ENCODE assay signal across 7 mouse cellular contexts in the genomic region with DNA sequence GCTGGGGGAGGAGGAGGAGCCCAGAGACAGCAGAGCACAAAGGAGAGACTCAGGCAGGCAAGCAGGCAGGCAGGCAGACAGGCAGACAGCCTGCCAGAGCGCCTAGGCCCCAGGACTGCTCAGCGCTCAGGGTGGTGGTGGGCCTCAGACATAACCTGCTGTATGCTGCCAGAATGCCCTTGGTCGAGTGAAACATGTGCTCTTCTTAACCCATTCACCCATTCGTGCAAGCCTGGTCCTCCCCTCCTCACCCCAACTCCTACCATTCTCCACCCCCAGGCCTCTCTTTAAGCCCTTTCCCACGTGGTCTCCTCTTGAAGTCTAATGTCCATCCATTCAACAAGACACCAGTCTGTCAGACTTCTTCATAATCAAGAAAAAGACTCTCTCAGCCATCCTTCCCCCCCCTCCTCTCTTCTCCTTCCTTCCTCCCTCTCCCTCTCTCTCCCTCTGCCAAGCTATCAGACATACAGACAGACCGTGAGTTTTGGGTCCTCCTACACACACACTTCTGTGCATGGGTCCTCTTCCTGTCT. TPM values are rescaled to one million over a fixed set of nuclear protein-coding genes. Genes with fewer than 3 reads are reported as not detected.
DNase-seq lines count a peak whose midpoint lies in the region; ATAC-seq and TF ChIP-seq lines count a peak whose summit lies in the region.

No protein-coding gene starts in this region.

- H3K27ac ChIP-seq in embryonic facial prominence, embryonic 11.5 days (replicated peaks; ENCODE audit: low read depth, low read length): peak overlapping the region; percentile 92
- peak overlapping the region; percentile 85 for H3K27ac ChIP-seq in hindbrain, embryonic 16.5 days (ENCODE audit: low read depth, low read length)
- H3K27ac ChIP-seq in limb, embryonic 14.5 days (replicated peaks; ENCODE audit: low read depth, low read length): peak overlapping the region; percentile 90
- H3K27ac ChIP-seq in neural tube, embryonic 12.5 days: peak overlapping the region; percentile 96

- H3K9ac ChIP-seq in embryonic facial prominence, embryonic 11.5 days (replicated peaks; ENCODE audit: low read length): peak overlapping the region; percentile 66
- H3K9ac ChIP-seq in hindbrain, embryonic 16.5 days (ENCODE audit: low read depth, low read length): peak overlapping the region; percentile 70
- peak overlapping the region; percentile 53 for H3K9ac ChIP-seq in limb, embryonic 14.5 days (ENCODE audit: low read depth, low read length, severe bottlenecking)
- peak overlapping the region; percentile 70 for H3K9ac ChIP-seq in neural tube, embryonic 12.5 days

- H3K4me3 ChIP-seq in embryonic facial prominence, embryonic 11.5 days (ENCODE audit: low read depth, low read length): peak overlapping the region; percentile 28
- H3K4me3 ChIP-seq in hindbrain, embryonic 16.5 days (ENCODE audit: low read length): peak overlapping the region; percentile 41
- peak overlapping the region; percentile 78 for H3K4me3 ChIP-seq in limb, embryonic 14.5 days (replicated peaks; ENCODE audit: low read length)
- peak overlapping the region; percentile 32 for H3K4me3 ChIP-seq in neural tube, embryonic 12.5 days

- no peaks in the 10 kb centered on the region for H3K27me3 ChIP-seq in embryonic facial prominence, embryonic 11.5 days (ENCODE audit: control insufficient read depth, insufficient read depth, low read length)
- no peaks in the 10 kb centered on the region for H3K27me3 ChIP-seq in hindbrain, embryonic 16.5 days (replicated peaks; ENCODE audit: control insufficient read depth, insufficient read depth, low read length)
- H3K27me3 ChIP-seq in limb, embryonic 14.5 days (ENCODE audit: control insufficient read depth, insufficient read depth, low read length): no peaks in the 10 kb centered on the region
- H3K27me3 ChIP-seq in neural tube, embryonic 12.5 days (replicated peaks): no peaks in the 10 kb centered on the region

- DNase-seq in A20 (ENCODE audit: low read depth, low spot score): peak; percentile 74
- peak; percentile 72 for DNase-seq in ES-CJ7 (ENCODE audit: low read depth, low spot score)
- DNase-seq in embryonic facial prominence, embryonic 11.5 days (ENCODE audit: low spot score): peak; percentile 73
- DNase-seq in limb, embryonic 14.5 days (ENCODE audit: low spot score): no peak
- DNase-seq in gastrocnemius, postnatal 36 days: no peak

- H3K4me1 ChIP-seq in embryonic facial prominence, embryonic 11.5 days (ENCODE audit: control insufficient read depth, insufficient read depth, low read length): peaks cover 12% of the 10 kb centered on the region
- H3K4me1 ChIP-seq in hindbrain, embryonic 16.5 days (ENCODE audit: control insufficient read depth, insufficient read depth, low read depth, low read length): peaks cover 65% of the 10 kb centered on the region
- peaks cover 68% of the 10 kb centered on the region for H3K4me1 ChIP-seq in limb, embryonic 14.5 days (ENCODE audit: control insufficient read depth, insufficient read depth, low read length)
- peaks cover 66% of the 10 kb centered on the region for H3K4me1 ChIP-seq in neural tube, embryonic 12.5 days

- WGBS in embryonic facial prominence, embryonic 11.5 days: 4% methylated on average over 6 of the region's 6 CpGs
- 2% methylated on average over 6 of the region's 6 CpGs for WGBS in hindbrain, embryonic 16.5 days
- WGBS in limb, embryonic 14.5 days: 5% methylated on average over 6 of the region's 6 CpGs
- 7% methylated on average over 6 of the region's 6 CpGs for WGBS in neural tube, embryonic 12.5 days

- no peaks in the 10 kb centered on the region for H3K36me3 ChIP-seq in embryonic facial prominence, embryonic 11.5 days (replicated peaks; ENCODE audit: control insufficient read depth, insufficient read depth, low read depth, low read length)
- no peaks in the 10 kb centered on the region for H3K36me3 ChIP-seq in hindbrain, embryonic 16.5 days (ENCODE audit: control insufficient read depth, insufficient read depth, low read length)
- H3K36me3 ChIP-seq in limb, embryonic 14.5 days (ENCODE audit: control insufficient read depth, insufficient read depth, low read length): peaks cover 2% of the 10 kb centered on the region; the same call in 1 of the 2 replicates
- no peaks in the 10 kb centered on the region for H3K36me3 ChIP-seq in neural tube, embryonic 12.5 days

- TF ChIP-seq POLR2A in limb, embryonic 14.5 days (IDR thresholded peaks at IDR 0.05; ENCODE audit: borderline replicate concordance, extremely low read depth, insufficient read depth, insufficient read length): no peak

- no peaks in the 10 kb centered on the region for H3K9me3 ChIP-seq in embryonic facial prominence, embryonic 11.5 days (replicated peaks; ENCODE audit: control insufficient read depth, low read length)
- no peaks in the 10 kb centered on the region for H3K9me3 ChIP-seq in hindbrain, embryonic 16.5 days (ENCODE audit: control insufficient read depth, low read length)
- no peaks in the 10 kb centered on the region for H3K9me3 ChIP-seq in limb, embryonic 14.5 days (ENCODE audit: control insufficient read depth, low read length)
- no peaks in the 10 kb centered on the region for H3K9me3 ChIP-seq in neural tube, embryonic 12.5 days

- H3K4me2 ChIP-seq in embryonic facial prominence, embryonic 11.5 days (ENCODE audit: low read depth, low read length): peak overlapping the region; percentile 81
- H3K4me2 ChIP-seq in hindbrain, embryonic 16.5 days (ENCODE audit: low read length): peak overlapping the region; percentile 88
- peak overlapping the region; percentile 99 for H3K4me2 ChIP-seq in limb, embryonic 14.5 days (replicated peaks; ENCODE audit: low read depth, low read length, severe bottlenecking)
- H3K4me2 ChIP-seq in neural tube, embryonic 12.5 days (replicated peaks): peak overlapping the region; percentile 92

- intact Hi-C loops in gastrocnemius, postnatal 36 days (cut with DNase I): no loop called here

- peak; percentile 46 for ATAC-seq in embryonic facial prominence, embryonic 11.5 days (replicated peaks; ENCODE audit: insufficient number of reproducible peaks, low FRiP score, low TSS enrichment, low read depth)
- ATAC-seq in hindbrain, embryonic 16.5 days: no peak
- no peak for ATAC-seq in limb, embryonic 14.5 days (ENCODE audit: low FRiP score, low read depth)
- peak; percentile 46 for ATAC-seq in neural tube, embryonic 12.5 days (ENCODE audit: low FRiP score, low read depth)

RNA-seq across cellular contexts. Expression of a gene that starts 2.1 kb away (rescaled TPM):
- polyA plus RNA-seq in embryonic facial prominence, embryonic 11.5 days (2014; fragmentation: Nextera tagmentation; extraction: Ambion mirVana): 46.7 and 57.0 TPM in 2 replicates
- polyA plus RNA-seq in hindbrain, embryonic 16.5 days (2015; fragmentation: Nextera tagmentation; extraction: Ambion mirVana): 15.4 and 22.5 TPM in 2 replicates
- 61.5 and 76.4 TPM in 2 replicates for polyA plus RNA-seq in limb, embryonic 14.5 days (2012; rRNA removed)
- polyA plus RNA-seq in limb, embryonic 14.5 days (2014; fragmentation: Nextera tagmentation; extraction: Ambion mirVana): 40.5 and 50.5 TPM in 2 replicates
- polyA plus RNA-seq in neural tube, embryonic 12.5 days (2016; fragmentation: Nextera tagmentation; extraction: Ambion mirVana): 25.6 and 26.2 TPM in 2 replicates
- 10 to 100 TPM; 12.2 to 21.8 TPM for total RNA-seq in gastrocnemius, postnatal 36 days (2021)

RNA-seq across cellular contexts. Expression of a gene that starts 2.5 kb away (rescaled TPM):
- 80.7 and 84.4 TPM in 2 replicates for polyA plus RNA-seq in embryonic facial prominence, embryonic 11.5 days (2014; fragmentation: Nextera tagmentation; extraction: Ambion mirVana)
- 50.6 and 88.5 TPM in 2 replicates for polyA plus RNA-seq in hindbrain, embryonic 16.5 days (2015; fragmentation: Nextera tagmentation; extraction: Ambion mirVana)
- 412 and 480 TPM in 2 replicates for polyA plus RNA-seq in limb, embryonic 14.5 days (2012; rRNA removed)
- polyA plus RNA-seq in limb, embryonic 14.5 days (2014; fragmentation: Nextera tagmentation; extraction: Ambion mirVana): 93.8 and 108 TPM in 2 replicates
- polyA plus RNA-seq in neural tube, embryonic 12.5 days (2016; fragmentation: Nextera tagmentation; extraction: Ambion mirVana): 139 and 144 TPM in 2 replicates
- 10 to 100 TPM; 14.1 to 18.1 TPM for total RNA-seq in gastrocnemius, postnatal 36 days (2021)

RNA-seq across cellular contexts. Expression of a gene that starts 33.1 kb away (rescaled TPM):
- 114 and 132 TPM in 2 replicates for polyA plus RNA-seq in embryonic facial prominence, embryonic 11.5 days (2014; fragmentation: Nextera tagmentation; extraction: Ambion mirVana)
- polyA plus RNA-seq in hindbrain, embryonic 16.5 days (2015; fragmentation: Nextera tagmentation; extraction: Ambion mirVana): 56.3 and 63.9 TPM in 2 replicates
- polyA plus RNA-seq in limb, embryonic 14.5 days (2012; rRNA removed): 40.5 and 64.1 TPM in 2 replicates
- polyA plus RNA-seq in limb, embryonic 14.5 days (2014; fragmentation: Nextera tagmentation; extraction: Ambion mirVana): 73.5 and 74.7 TPM in 2 replicates
- 81.7 and 94.9 TPM in 2 replicates for polyA plus RNA-seq in neural tube, embryonic 12.5 days (2016; fragmentation: Nextera tagmentation; extraction: Ambion mirVana)
- total RNA-seq in gastrocnemius, postnatal 36 days (2021): 10 to 100 TPM; 15.7 to 20.4 TPM

RNA-seq across cellular contexts. Expression of a gene that starts 39.2 kb away (rescaled TPM):
- 1.9 and 2.4 TPM in 2 replicates for polyA plus RNA-seq in embryonic facial prominence, embryonic 11.5 days (2014; fragmentation: Nextera tagmentation; extraction: Ambion mirVana)
- 6.1 and 7.2 TPM in 2 replicates for polyA plus RNA-seq in hindbrain, embryonic 16.5 days (2015; fragmentation: Nextera tagmentation; extraction: Ambion mirVana)
- polyA plus RNA-seq in limb, embryonic 14.5 days (2012; rRNA removed): 4.2 and 5.1 TPM in 2 replicates
- polyA plus RNA-seq in limb, embryonic 14.5 days (2014; fragmentation: Nextera tagmentation; extraction: Ambion mirVana): 5.6 and 6.0 TPM in 2 replicates
- polyA plus RNA-seq in neural tube, embryonic 12.5 days (2016; fragmentation: Nextera tagmentation; extraction: Ambion mirVana): 4.3 and 5.2 TPM in 2 replicates
- total RNA-seq in gastrocnemius, postnatal 36 days (2021): 1 to 10 TPM; 3.1 to 3.2 TPM

RNA-seq across cellular contexts. Expression of a gene that starts 44.3 kb away (rescaled TPM):
- 13.9 and 15.9 TPM in 2 replicates for polyA plus RNA-seq in embryonic facial prominence, embryonic 11.5 days (2014; fragmentation: Nextera tagmentation; extraction: Ambion mirVana)
- polyA plus RNA-seq in hindbrain, embryonic 16.5 days (2015; fragmentation: Nextera tagmentation; extraction: Ambion mirVana): 21.4 and 22.6 TPM in 2 replicates
- polyA plus RNA-seq in limb, embryonic 14.5 days (2012; rRNA removed): 13.7 and 15.6 TPM in 2 replicates
- polyA plus RNA-seq in limb, embryonic 14.5 days (2014; fragmentation: Nextera tagmentation; extraction: Ambion mirVana): 13.6 and 15.7 TPM in 2 replicates
- 21.2 and 23.0 TPM in 2 replicates for polyA plus RNA-seq in neural tube, embryonic 12.5 days (2016; fragmentation: Nextera tagmentation; extraction: Ambion mirVana)
- total RNA-seq in gastrocnemius, postnatal 36 days (2021): 10 to 100 TPM; 11.1 to 12.6 TPM

Comparison
In these comparisons a context has a peak if more than half of its experiments do, and no peak if none do; other contexts are left out.
1. DNase-seq: peak in A20 (single experiment), ES-CJ7 (single experiment) and embryonic facial prominence, embryonic 11.5 days (single experiment); none in limb, embryonic 14.5 days (single experiment) and gastrocnemius, postnatal 36 days (0 of 2).
2. ATAC-seq: peak in embryonic facial prominence, embryonic 11.5 days (single experiment) and neural tube, embryonic 12.5 days (single experiment); none in hindbrain, embryonic 16.5 days (single experiment) and limb, embryonic 14.5 days (single experiment).
3. H3K4me3 ChIP-seq: peak in every context shown above with its lines; median percentile 78 in limb, embryonic 14.5 days; 41 in hindbrain, embryonic 16.5 days; 32 in neural tube, embryonic 12.5 days; 28 in embryonic facial prominence, embryonic 11.5 days.
4. Peak in every context shown above with its lines, with median percentiles within 50 percentile points of each other: H3K27ac ChIP-seq, H3K4me2 ChIP-seq and H3K9ac ChIP-seq.